ENCODE assay signal across 26 mouse cellular contexts in the genomic region with DNA sequence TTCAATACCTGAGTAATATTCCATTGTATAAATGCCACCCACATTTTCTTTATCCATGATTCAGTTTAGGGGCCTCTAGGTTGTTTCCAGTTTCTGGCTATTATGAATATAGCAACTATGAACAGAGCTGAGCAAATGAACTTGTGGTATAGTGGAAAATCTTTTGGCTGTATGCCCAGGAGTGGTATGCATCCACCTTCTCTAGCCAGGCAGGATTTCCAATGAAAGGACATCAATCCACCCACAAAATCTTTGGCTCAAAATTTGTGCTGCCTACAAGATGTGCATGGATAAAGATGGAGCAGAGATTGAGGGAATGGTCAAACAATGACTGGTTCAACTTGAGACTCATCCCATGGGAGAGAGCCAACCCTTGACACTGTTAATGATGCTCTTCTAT.
"Had no signal": no experiment of that assay in that cellular context is flagged by ENCODE, and none has a peak within 500 bp of the region (broad histone marks: within the 10 kb centered on the region; RNA-seq: fewer than 3 reads in every experiment).

No protein-coding gene starts in this region.

- H3K27ac ChIP-seq: gastrocnemius, adult 2 months; heart, embryonic 10.5 days; hindbrain, embryonic 10.5 days; hindbrain, embryonic 12.5 days; hindbrain, embryonic 14.5 days; intestine, embryonic 15.5 days; layer of hippocampus, adult 2 months; left cerebral cortex, adult 2 months; limb, embryonic 13.5 days; liver, embryonic 13.5 days had no signal

- ATAC-seq: hindbrain, embryonic 16.5 days; inflammation-experienced regulatory T-cells, adult 6 months; intestine, embryonic 15.5 days; intestine, postnatal 0 days had no signal

- H3K4me1 ChIP-seq: heart, embryonic 10.5 days; heart, embryonic 12.5 days; hindbrain, embryonic 10.5 days; hindbrain, embryonic 12.5 days; intestine, embryonic 15.5 days; limb, embryonic 13.5 days; liver, embryonic 13.5 days had no signal

- H3K27me3 ChIP-seq: heart, embryonic 12.5 days; hindbrain, embryonic 12.5 days; intestine, embryonic 15.5 days; limb, embryonic 13.5 days; liver, embryonic 13.5 days had no signal

- H3K4me3 ChIP-seq: gastrocnemius, adult 2 months; heart, embryonic 10.5 days; heart, embryonic 12.5 days; hindbrain, embryonic 10.5 days; hindbrain, embryonic 12.5 days; intestine, embryonic 15.5 days; layer of hippocampus, adult 2 months; left cerebral cortex, adult 2 months; limb, embryonic 13.5 days; liver, embryonic 13.5 days had no signal

- H3K9me3 ChIP-seq: heart, embryonic 10.5 days; heart, embryonic 12.5 days; hindbrain, embryonic 10.5 days; hindbrain, embryonic 12.5 days; intestine, embryonic 15.5 days; limb, embryonic 13.5 days; liver, embryonic 13.5 days had no signal

- H3K4me2 ChIP-seq: heart, embryonic 12.5 days; hindbrain, embryonic 12.5 days; hindbrain, embryonic 14.5 days; intestine, embryonic 15.5 days; limb, embryonic 13.5 days; liver, embryonic 11.5 days; liver, embryonic 13.5 days had no signal

- DNase-seq: gastrocnemius, adult 2 months; gastrocnemius, postnatal 10 days; gastrocnemius, postnatal 25 days; heart, adult 18-20 months; heart, postnatal 10 days; heart, postnatal 4 days; kidney, adult 18-20 months; kidney, adult 8-10 months; kidney, postnatal 10 days; kidney, postnatal 25 days; kidney, postnatal 4 days; liver; liver, embryonic 13.5 days had no signal

- H3K36me3 ChIP-seq: heart, embryonic 10.5 days; heart, embryonic 12.5 days; hindbrain, embryonic 10.5 days; hindbrain, embryonic 12.5 days; intestine, embryonic 15.5 days; limb, embryonic 13.5 days; liver, embryonic 13.5 days had no signal

- H3K9ac ChIP-seq: heart, embryonic 12.5 days; hindbrain, embryonic 12.5 days; hindbrain, embryonic 14.5 days; intestine, embryonic 15.5 days; limb, embryonic 13.5 days; liver, embryonic 13.5 days had no signal
